ENCODE assay signal across 1 mouse cellular context in the genomic region with DNA sequence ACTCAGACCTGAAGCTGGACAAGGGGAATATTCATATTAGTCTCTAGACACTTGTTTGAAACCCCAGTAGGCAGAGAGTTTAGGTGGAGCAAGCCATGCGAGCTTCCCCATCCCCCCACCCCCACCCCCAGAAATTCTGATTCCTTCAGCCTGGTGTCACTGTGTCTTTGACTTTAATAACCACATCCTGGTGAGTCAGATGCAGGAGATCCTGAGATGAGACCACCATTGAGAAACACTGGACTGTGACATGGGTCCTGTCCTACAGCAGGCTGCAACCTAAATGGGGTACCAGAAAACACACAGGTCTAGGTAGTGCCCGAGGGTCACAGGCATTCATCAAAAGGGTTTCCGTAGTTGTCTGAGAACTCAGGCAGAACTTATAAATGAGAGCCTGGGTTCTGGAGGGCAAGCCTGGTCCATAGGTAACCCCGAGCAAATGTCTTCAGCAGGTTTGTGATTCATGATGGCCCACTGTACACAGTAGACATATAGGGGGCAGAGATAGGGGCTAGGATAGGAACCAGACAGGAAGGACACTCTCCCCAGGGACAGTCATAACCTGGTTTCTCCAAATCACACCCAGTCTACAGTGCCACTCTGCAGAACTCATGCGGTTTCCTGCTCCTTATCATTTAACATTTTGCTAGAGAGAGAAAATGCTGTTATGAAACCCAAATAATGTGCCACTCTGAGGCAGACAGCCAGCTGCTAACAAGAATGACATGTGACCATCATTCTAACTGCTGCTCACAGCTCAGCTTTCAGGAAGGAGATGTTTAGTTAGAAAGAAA.
A peak's percentile ranks its signal among the peaks of the same experiment; 100 is the strongest.
TF ChIP-seq lines count a peak whose summit lies in the region.

No protein-coding gene starts in this region.

TF ChIP-seq in MEL, 35 proteins besides CTCF, POLR2A, EP300 and RAD21 (continued from another document):
- peak; percentile 79 for TF ChIP-seq USF1 (IDR thresholded peaks at IDR 0.05; ENCODE audit: low read depth, low read length)
- peak; percentile 47; the same call in 1 of the 2 replicates for TF ChIP-seq TCF12 (IDR thresholded peaks at IDR 0.05; ENCODE audit: low read depth, low read length)
- no peak for TF ChIP-seq UBTF (IDR thresholded peaks at IDR 0.05; ENCODE audit: borderline replicate concordance, insufficient read depth, low read depth, low read length)
- peak; percentile 26; the same call in 1 of the 2 replicates for TF ChIP-seq SIN3A (IDR thresholded peaks at IDR 0.05; ENCODE audit: low read length)
- TF ChIP-seq MEF2A (IDR thresholded peaks at IDR 0.05; ENCODE audit: extremely low read depth, insufficient replicate concordance, low read depth, low read length, poor library complexity, severe bottlenecking): no peak
- no peak for TF ChIP-seq TAL1 (IDR thresholded peaks at IDR 0.05; ENCODE audit: low read length)
- no peak for TF ChIP-seq KAT2A (conservative IDR thresholded peaks at IDR 0.05; ENCODE audit: low read depth, low read length)
- TF ChIP-seq RCOR1 (IDR thresholded peaks at IDR 0.05; ENCODE audit: low read depth, low read length): peak; percentile 54; the same call in 1 of the 2 replicates
- TF ChIP-seq GATA1 (IDR thresholded peaks at IDR 0.05; ENCODE audit: low read depth, low read length): peak; percentile 30; the same call in 1 of the 2 replicates
- TF ChIP-seq GABPA (IDR thresholded peaks at IDR 0.05; ENCODE audit: low read depth, low read length): no peak
- TF ChIP-seq ZNF384 (IDR thresholded peaks at IDR 0.05; ENCODE audit: low read depth, low read length): no peak
- TF ChIP-seq NELFE (IDR thresholded peaks at IDR 0.05; ENCODE audit: low read depth, low read length): no peak
